Mouse (Mus musculus) gastrocnemius, postnatal 36 days (tissue): ENCODE measurements around the gene A830031A19Rik. TPM values are rescaled to one million over a fixed set of nuclear protein-coding genes. Genes with fewer than 3 reads are reported as not detected.

Source experiments
- DNase-seq, 2 experiments: peaks; one replicate each; pipeline ENCODE4 v3.0.0; 2022
- intact Hi-C: fragments of 180-260 bp; cut with DNase I; formaldehyde crosslinking; loops from one replicate; pipeline ENCODE4 v1.15.1; 2025
- long read RNA-seq, 2 experiments: library from polyadenylated mRNA; stranded (forward); transcript quantifications; one replicate each; pipeline ENCODE4 v2.0.0; 2021
- total RNA-seq, 2 experiments: library from RNA; stranded (reverse); gene quantifications; 2 replicates each; pipeline ENCODE4 v1.2.3; 2021

Gene A830031A19Rik
- not detected for total RNA-seq
- long read RNA-seq, experiment 1, result 0 reads
- long read RNA-seq, experiment 2, result 0 reads

- intact Hi-C loops, result no loop called here
- no peak for DNase-seq
Measured at GRCm38 (mm10) chr11:24074634-24075104, at the start of gene A830031A19Rik. Gene A830031A19Rik, minus strand, starts transcription at chr11:24075054.

GRCm38 (mm10) chr11:24123991-24124390 lies 49.1 kb upstream of the A830031A19Rik start:
- intact Hi-C loops, result no loop called here
- DNase-seq, result no peak

- intact Hi-C loops, result no loop called here
- no peak for DNase-seq
Measured at GRCm38 (mm10) chr11:24122899-24123298, 48.0 kb upstream of the A830031A19Rik start.

- intact Hi-C loops, result no loop called here
- DNase-seq, result no peak
Measured at GRCm38 (mm10) chr11:24121136-24121535, 46.3 kb upstream of the A830031A19Rik start.

DNA sequence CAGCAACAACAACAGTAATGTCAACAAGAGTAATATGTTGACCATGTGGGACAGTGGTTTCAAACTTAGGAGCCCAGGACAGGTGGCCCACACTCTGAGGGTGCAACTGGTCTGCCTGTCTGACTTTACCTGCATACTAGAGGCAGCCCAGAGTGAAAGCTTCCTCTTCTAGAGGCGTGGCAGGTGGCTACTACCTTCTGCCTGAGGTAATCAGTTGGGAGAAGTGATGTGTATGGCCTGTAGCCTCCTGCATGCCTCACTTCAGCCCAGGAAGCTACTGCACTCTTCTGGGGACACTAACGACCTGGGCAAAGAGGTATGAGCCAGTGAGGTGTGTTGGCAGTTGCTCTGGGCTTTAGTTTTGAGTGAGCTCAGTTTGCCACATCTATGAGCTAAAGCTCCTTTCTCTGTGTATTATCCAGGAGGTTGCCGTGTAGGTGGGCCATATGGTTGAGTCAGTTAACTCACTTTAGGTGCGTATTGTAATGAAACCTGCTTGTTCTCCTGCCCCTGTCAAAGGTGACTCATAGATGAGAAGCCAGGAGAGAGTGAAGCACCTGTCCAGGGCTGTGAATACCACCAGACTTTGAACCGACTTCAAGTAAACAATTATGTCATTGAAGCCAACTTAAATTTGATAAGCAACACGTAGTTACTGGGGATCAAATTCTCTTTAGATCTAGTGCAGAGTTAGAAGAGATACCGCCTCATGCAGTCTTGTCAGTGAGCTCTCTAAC lies 41.9 kb upstream of the A830031A19Rik start:
- no peak for DNase-seq
- intact Hi-C loops, result loop anchor here (5.0 kb wide), 1 partner anchor 594 kb away; the partner anchor contains the start of gene 1700093K21Rik

GRCm38 (mm10) chr11:24116041-24116440 lies 41.2 kb upstream of the A830031A19Rik start:
- DNase-seq, result no peak
- intact Hi-C loops, result loop anchor here (5.0 kb wide), 1 partner anchor 594 kb away; the partner anchor contains the start of gene 1700093K21Rik

DNA sequence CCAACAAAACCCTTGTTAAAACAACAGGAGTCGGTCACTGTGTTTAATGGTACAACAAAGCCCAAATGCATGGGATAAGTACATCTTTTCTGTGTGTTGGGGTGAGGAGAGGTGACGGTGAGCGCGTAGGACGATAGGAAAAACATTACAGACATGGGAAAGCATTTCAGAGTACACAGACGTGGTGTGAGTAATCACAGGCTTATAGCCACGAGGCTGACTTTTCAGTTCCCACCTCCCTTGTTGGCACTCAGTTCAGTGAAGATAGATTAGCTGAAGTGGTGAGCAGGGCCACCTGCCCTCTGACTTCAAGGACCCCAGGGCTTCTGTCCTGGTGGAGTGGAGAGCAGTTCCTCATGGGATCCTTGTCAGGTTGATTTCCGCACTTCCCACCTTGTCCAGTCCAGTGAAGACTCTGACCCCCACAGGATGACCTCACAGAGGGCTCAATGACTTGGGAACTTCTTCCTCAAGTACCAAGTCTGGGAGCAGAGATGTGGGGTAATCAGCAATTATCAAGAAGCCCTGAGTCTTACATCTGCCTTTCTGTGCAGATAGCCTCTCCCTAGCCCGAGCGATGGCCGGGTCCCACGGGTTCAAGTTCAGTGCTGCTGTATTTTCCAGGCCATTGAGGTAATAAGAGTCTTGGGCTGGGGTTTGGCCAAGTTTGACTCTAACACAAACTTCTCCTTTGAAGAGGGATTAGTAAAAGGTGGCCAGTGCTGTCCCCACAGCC lies 40.3 kb upstream of the A830031A19Rik start:
- DNase-seq, result no peak
- intact Hi-C loops, result loop anchor here (5.0 kb wide), 1 partner anchor 593 kb away; the partner anchor contains the start of gene 1700093K21Rik

GRCm38 (mm10) chr11:24111720-24112119 lies 36.9 kb upstream of the A830031A19Rik start:
- DNase-seq, result no peak
- intact Hi-C loops, result no loop called here

DNA sequence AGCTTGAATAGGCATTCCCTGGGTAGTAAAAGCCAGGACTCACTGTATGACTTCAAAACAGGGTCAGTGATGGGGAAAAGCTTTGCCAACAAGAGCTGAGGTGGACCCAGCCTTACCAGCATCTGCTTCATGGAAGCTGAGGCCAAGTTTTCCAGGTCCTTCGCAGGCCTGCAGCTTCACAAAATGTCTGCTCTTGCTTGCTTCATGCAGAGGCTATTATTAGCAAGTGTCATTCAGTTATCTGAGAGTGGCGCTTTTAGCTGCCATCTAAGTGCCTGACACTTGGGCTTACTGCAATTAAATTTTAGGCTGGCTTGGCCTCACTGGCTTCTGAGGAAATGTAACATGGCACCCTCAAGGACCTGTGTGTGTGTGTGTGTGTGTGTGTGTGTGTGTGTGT lies 35.3 kb upstream of the A830031A19Rik start:
- intact Hi-C loops, result no loop called here
- no peak for DNase-seq

GRCm38 (mm10) chr11:24109388-24109787 lies 34.5 kb upstream of the A830031A19Rik start:
- no peak for DNase-seq
- intact Hi-C loops, result no loop called here

DNA sequence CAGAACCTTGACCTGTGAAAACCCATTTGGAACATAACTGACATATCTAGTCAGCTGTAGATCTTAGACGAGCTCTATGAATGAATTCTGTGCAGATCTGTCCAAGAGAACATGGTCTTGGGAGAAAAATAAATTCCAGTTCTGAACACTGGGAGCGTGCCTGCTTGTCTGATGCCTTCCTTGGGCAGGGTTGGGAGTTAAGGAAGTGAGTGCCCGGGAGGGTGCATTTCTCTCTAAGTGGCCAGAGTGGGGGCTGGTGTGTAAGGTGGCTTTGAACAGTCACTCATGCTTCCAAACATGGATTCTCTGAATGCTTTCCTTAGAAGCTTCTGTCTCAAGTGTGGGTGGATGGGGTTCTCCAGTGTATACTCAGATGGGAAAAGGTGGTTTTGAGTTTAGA lies 34.1 kb upstream of the A830031A19Rik start:
- DNase-seq, result no peak

DNA sequence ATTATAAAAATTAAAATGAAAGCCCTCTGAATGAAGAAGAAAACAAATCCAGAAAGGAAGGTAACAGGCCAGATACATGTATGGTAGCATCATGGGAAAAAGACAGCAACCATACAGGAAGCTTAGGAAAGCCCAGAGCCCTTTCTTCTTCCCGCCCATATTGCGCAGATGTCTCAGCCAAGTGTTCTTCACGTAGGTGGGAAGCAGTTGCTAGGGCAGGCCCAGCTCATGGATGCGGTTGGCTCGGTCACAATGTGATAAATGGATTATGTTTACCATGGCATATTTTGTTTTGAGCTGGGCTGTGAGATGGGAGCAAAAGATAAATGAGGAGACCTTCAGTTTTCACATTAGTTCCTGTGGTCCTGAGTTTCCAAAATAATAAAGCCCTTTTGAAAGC lies 32.6 kb upstream of the A830031A19Rik start:
- intact Hi-C loops, result no loop called here
- DNase-seq, result no peak

More for the DNA sequence above, 34.1 kb upstream of the A830031A19Rik start:
- intact Hi-C loops, result no loop called here

DNA sequence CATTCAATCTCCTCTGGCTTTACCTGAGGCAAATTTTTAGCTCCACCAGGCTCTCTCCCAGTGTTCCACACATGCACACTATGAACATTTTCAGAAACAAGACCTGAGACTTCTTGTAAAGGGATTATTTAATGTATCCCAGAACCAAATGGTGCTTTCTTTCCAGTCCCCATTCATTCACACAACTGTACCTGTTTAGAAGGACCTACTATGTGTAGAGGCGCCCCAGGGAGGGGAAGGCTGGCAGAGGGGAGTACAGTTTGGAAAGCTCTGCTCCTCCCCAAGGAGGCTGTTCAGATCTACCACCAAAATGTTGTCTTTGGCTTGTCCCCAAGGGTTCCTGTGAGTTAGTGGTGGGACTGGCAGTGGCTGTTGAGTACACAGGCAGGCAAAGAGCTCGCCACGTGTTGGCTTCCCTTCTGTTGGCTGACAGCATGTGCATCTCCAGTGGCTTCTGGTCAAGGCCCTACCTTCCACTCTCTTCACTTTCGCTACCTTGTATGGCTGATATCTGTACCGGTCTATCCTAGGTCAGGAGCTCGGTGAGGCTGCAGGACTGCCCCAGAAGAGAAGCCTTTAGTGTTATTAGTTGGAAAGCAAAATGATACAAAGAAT lies 28.4 kb upstream of the A830031A19Rik start:
- intact Hi-C loops, result no loop called here
- no peak for DNase-seq

GRCm38 (mm10) chr11:24102372-24102771 lies 27.5 kb upstream of the A830031A19Rik start:
- intact Hi-C loops, result no loop called here
- no peak for DNase-seq

- intact Hi-C loops, result no loop called here
- no peak for DNase-seq
Measured at GRCm38 (mm10) chr11:24101625-24102024, 26.8 kb upstream of the A830031A19Rik start.

GRCm38 (mm10) chr11:24100449-24101070 lies 25.7 kb upstream of the A830031A19Rik start:
- DNase-seq, result no peak
- intact Hi-C loops, result no loop called here

DNA sequence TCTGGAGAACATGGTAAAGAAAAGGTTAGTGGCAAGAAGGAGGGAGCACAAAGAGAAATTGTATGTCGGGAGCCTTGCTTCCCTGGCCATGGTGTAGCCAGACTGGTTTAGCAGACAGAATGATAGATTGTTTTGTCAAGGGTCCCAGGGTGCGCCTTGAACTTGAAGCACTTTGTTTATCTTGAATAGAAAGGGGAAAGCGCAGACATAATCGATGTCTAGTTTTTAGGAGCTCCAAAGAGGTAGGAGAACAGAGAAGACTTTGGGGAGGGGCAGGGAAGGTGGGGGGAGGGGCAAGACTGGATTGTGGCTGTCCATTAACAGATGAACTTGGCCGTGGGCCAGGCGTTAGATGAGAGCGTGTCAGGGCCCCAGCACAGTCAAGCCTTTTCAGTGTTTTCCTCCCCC lies 25.0 kb upstream of the A830031A19Rik start:
- intact Hi-C loops, result no loop called here
- DNase-seq, result no peak

DNA sequence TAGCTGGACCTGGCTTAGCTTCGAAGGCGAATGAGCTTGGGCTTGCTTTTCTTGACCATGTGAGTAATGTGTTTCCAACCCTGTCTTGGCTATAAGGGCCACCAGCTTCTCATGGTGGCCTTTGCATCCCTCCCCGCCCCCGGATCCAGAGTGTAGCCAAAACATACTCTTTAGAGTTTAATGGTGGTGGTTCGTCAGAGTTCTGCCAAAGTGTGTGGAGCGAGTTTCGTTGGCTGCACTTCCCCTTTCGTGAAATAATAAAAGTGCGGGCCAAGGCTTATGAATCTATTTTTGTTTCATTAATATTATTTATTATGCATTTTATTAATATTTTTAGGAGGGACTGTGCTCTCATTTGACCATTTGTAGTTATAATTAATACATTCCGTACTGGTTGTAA lies 24.4 kb upstream of the A830031A19Rik start:
- intact Hi-C loops, result no loop called here
- DNase-seq, result no peak

DNA sequence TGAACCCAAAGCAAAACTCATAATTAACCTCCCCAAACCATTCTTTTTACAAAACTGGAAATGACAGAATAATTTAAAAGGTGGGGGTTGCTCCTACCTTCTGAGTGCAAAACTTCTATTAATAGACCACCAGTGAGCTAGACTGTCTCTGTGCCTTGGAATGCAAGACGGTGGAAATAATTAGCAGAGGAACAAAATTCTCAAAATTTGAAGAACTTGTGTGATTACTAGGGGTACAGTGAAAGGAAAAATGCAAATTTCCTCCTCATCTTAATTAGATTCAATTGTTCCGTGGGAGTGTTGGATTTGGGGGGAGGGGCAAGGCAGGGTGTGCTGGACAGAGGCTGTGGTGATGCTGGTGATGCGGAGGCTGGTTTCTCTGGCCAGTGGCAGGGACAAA lies 23.8 kb upstream of the A830031A19Rik start:
- intact Hi-C loops, result no loop called here
- no peak for DNase-seq

DNA sequence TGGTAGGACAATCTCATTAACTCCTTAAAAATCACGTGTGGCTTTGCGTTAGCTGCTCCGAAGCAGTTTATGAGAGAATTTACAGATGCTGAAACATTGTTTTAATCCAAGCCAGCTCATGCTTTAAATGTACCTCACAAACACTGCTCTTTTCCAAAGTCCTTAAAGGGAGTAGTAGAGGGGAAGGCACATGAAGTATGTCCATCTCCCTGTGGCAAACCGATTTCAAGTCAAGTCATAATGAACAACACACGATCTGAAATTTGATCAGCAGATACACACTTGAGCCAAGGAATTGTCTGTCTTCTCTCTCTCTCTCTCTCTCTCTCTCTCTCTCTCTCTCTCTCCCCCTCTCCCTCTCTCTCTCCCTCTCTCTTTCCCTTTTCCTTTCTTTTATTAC lies 23.2 kb upstream of the A830031A19Rik start:
- no peak for DNase-seq
- intact Hi-C loops, result no loop called here

DNA sequence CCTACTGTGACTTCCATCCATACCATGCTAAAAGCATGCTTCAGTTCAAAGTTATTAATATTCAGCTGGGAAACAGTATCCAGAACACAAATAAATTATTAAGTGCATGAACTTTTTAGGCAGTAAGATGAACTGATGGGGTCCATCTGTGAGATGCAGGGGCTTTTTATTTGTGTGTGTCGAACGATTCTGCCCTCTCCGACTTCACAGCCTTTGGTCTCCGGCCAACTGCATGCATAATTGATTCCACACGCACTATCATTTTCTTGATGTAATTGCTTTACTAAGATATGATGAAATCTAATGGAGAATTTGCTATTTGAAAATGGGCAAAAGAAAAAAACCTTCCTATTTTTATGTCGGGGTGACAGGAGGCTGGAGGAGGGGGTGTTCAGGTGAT lies 22.2 kb upstream of the A830031A19Rik start:
- no peak for DNase-seq
- intact Hi-C loops, result no loop called here
